Mouse (Mus musculus) v-Abl transformed pro-B cells (cell line): ENCODE data around the gene Apobec2.
"Not testable (repeated sequence)": the region's sequence is repeated elsewhere in the genome, so short reads cannot be mapped to it uniquely, and the experiment has no call there.

Experiments
- in situ Hi-C, 2 experiments: fragments of 400-800 bp; cut with MboI; formaldehyde crosslinking; loops; one replicate each; pipeline ENCODE4 v1.15.1; 2025; ENCODE audit not compliant: unreplicated experiment in 2 of 2

Gene Apobec2

DNA sequence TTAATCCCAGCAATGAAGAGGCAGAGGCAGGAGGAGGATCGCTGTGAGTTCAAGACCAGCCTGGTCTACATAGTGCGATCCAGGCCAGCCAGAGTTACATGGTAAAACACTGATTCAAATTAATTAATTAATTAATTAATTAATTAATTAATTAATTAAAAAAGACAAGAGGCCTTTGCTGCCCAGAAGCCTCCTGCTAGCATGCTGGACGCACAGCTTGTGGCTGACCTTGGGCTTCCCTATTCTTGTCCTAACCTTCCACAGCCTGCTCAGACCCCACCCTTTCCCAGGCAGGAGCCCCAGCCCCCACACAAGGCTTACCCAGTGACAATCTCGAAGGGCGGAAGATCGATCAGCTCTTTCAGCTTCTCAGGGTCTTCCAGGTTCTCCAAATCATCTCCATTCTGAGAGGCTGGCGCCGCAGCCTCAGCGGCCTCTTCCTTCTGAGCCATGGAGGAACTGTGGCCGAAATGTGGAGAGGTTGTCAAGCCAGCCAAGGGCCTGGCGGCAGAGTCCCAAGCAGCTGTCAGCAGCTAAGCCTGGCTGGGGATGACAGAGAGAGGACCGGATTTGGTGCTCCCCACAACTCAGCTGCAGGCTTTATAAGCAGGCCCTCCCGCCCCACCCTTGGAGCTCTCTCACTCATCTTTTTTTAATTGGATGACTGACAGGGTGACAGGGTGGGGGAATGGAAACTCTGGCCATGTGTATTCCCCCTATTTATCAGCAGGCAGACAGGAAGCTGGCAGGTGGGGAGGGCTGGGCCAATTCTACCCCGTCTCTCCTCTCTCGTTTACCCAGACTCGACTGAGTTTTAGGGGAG is at the start of gene Apobec2:
Apobec2 (minus strand) TSS at position 773 of the 823 bp plus-strand sequence.
- in situ Hi-C loops: no loop called here

- in situ Hi-C loops: loop anchor here in 1 of 2 experiments (25.0 kb wide), 1 partner anchor 1407 kb away; no protein-coding TSS in a partner anchor
These were observed 47.2 kb upstream of the Apobec2 start for GRCm38 (mm10) chr17:48479952-48480351.

DNA sequence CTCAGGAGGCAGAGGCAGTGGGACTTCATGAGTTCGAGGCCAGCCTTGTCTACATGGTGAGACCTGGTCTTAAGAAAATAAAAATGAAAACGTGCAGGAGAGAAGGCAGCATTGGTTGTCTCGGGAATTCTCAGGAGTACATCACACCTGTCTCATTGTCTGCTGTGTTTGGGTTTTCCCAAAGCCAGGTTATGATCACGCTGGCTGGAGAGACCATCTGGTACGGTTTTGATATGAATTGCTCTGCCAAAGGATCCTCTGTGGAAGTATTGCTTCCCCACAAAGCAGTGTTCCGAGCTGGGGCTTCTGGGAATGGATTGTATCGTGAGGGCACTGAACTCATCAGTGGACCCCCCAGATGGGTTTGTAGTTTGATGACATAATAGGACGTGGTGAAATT is 42.7 kb upstream of the Apobec2 start:
- in situ Hi-C loops: loop anchor here in 1 of 2 experiments (25.0 kb wide), 1 partner anchor 1412 kb away; no protein-coding TSS in a partner anchor

GRCm38 (mm10) chr17:48474282-48474681 is 41.6 kb upstream of the Apobec2 start:
- in situ Hi-C loops: not testable (repeated sequence)

DNA sequence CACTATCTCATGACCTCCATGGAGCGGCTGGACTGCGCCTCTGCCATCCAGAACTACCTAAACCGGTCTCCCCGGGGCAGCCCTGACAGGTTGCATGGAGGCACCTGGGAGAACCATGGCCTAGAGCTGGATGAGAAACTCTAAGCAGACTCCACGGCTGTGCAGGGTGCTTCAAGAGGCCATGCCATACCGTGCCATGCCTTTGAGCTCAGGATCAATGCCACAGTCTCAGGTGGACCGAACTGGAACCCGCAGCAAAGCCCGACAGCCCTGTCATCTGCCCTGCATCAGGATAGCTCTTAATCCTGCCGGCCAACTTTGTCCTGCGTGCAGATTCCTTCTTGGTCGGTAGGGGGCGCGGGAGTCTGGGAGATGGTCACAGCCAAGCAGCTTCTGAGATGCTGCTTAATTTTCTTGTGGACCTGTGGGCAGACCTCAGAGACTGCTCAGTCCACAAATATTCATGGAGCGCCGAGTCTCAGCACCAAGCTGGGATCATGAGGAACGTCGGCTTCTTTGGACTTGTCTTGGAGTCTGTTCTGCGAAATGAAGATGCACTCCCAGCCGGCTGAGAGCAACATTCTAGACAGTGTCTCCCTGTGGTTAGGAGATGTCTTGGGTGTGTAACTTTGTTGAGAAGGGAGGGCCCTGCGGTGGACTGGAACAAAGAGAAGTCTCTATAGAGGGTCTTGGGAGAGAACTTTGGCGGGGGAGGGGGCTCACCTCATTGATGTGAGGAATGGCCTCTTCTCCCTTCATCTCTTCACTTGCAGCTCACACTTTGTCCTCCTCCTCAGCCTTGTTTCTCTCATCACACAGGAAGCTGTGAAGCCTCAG is 34.9 kb upstream of the Apobec2 start:
- in situ Hi-C loops: loop anchor here (5.0 kb wide), 2 partner anchors 55 to 1430 kb away; partner anchors contain the start of gene Oard1 (in 1 of the 2)

DNA sequence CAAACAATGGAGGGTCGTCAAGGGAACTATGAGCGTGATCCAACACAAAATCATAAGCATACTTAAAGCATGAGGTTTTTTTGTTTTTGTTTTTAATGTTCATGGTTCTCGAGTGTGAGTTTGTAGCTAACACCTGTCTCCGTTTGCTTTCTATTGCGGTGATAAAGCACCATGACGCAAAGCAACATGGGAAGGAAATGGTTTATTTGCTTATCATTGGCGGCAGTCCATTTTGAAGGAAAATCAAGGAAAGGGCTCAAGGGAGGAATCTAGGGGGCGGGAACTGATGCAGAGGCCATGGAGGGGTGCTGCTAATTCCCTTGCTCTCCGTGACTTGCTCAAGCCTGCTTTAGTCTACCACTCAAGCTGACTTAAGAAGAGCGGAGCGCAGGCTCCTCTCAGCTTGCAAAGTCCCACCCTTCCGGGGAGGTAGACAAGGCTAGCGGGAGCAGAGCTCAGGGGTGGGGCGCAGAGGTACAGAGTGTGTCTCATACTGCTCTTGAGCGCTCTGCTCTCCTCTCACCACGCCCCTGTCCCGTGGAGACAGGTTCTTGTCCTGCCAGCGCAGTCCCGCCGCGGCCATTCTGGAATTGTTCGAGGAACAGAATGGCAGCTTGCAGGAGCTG is 34.2 kb upstream of the Apobec2 start:
- in situ Hi-C loops: loop anchor here (5.0 kb wide), 2 partner anchors 55 to 1430 kb away; partner anchors contain the start of gene Oard1 (in 1 of the 2)

GRCm38 (mm10) chr17:48463391-48463790 is 30.7 kb upstream of the Apobec2 start:
- in situ Hi-C loops: no loop called here

DNA sequence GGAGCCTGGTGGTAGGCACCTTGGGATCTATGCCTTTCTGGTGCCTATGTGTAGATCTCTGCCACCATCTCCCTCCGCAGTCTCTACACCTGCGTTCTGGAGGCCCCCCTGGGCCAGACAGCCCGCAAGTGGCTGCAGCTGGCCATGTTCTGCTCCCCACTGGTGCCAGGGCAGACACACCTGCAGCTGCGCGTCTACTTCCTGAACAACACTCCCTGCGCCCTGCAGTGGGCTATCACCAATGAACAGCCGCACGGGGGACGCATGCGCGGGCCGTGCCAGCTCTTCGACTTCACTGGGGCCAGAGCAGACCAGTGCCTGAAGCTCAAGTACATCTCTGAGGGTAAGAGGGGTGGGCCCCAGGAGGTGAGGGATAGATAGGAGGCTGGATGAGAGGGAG is 29.4 kb upstream of the Apobec2 start:
- in situ Hi-C loops: no loop called here

DNA sequence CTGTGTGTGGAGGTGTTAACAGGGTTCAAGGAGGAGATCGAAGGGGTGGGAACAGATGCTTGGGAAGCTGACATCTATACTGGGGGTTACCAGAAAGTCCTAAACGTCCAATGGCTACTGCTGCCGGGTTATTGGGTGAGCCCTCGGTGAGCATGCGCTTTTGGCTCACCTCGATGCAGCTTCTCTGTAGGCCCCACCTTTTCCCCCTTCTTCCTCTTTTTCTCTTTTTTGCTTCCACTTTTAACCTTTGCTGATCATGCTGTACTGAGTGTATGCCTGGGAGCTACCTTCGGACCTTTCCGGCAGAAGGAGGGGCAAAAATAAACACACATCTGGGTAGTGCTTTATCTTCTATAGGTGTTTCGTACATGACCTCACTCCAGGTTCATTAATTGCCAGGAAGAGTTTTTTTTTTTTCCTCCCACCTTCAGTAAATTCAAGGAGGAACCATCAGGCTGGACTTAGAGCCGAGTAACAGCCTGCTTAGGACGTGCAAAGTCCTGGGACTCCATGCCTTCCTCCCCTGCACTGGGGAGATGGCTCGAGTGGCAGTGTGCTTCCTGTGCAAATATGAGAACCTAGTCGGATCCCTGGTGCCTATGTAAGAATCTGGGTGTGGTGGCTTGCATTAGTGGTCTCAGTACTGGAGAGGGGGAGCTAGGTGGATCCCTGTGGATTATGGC is 25.4 kb upstream of the Apobec2 start:
- in situ Hi-C loops: no loop called here

GRCm38 (mm10) chr17:48455955-48456354 is 23.2 kb upstream of the Apobec2 start:
- in situ Hi-C loops: no loop called here

GRCm38 (mm10) chr17:48454688-48455087 is 22.0 kb upstream of the Apobec2 start, which contains the start of gene Unc5cl:
Gene Unc5cl, plus strand, starts transcription at chr17:48454901.
- in situ Hi-C loops: no loop called here

DNA sequence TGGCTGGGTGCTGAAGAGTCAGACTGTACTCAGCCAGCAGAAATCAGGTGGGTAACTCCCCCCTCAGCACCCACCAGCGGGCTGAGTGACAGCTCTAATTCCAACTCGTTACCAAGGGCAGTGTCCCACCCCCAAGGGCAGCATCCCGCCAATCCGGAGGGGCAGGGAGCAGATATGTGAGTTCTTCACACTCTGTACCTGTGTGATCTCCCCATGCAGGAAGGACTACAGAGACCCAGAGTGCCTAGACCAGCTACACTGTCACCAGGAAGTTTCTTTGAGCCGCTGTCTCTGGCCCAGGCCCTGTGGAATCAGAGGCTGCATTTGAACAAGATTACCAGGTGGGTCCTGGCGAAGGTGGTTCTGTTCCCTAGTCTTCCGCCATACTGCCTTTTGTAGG is 21.5 kb upstream of the Apobec2 start:
- in situ Hi-C loops: no loop called here

DNA sequence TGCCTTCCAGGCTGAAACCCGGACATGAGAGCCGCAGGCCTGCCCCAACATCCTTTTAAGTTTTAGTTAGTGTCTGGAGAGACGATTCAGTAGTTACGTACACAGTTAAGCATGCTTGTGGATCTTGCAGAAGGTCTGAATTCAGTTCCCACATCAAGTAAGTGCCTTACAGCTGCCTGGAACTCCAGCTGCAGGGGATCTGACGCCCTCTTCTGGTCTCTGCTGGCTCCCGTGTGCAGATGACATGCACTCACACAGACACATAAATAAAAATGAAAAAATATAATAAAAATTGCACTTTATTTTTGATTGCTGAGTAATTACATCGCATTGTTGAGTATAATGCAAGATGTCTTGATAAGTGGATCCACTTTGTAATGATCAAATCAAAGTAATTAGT is 20.8 kb upstream of the Apobec2 start:
- in situ Hi-C loops: no loop called here

- in situ Hi-C loops: no loop called here
These were observed 19.2 kb upstream of the Apobec2 start for GRCm38 (mm10) chr17:48451753-48452444.

DNA sequence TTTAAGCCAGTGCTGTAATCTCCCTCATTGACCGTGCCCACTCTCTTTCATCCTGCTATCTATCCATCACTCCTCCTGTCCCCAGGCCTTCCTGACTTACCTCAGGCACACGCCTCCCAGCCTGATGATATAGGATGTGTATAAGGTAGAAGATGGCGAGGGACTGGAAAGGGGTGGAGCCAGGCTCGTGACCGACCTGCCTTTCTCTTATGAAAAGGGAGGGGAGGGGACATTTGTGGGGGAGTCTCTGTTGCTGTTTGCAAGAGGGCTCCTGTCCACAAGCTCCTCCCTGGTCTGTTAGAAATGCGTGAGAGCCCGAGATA is 18.6 kb upstream of the Apobec2 start, which contains the start of gene Tspo2:
Tspo2 (minus strand) TSS at position 170 of the 323 bp plus-strand sequence.
- in situ Hi-C loops: no loop called here

GRCm38 (mm10) chr17:48450666-48451352 is 18.1 kb upstream of the Apobec2 start:
- in situ Hi-C loops: no loop called here

DNA sequence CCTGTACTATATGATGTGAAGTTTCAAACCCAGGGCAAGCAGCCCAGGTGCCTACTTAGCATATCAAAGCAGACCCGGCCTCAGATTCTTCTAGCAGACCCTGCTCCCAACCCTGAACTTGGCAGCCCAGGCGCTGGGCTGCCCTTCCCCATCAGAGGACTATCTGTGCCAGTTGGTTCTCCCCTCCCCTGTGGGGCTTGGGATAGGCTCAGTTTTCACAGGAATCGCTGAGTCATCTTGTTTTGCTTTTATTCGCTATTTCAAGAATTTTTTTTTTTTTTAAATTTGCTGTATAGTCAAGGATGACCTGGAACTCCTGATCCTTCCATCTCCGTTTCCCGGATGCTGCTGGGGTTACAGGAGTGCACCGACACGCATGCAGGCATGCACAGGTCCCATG is 14.9 kb upstream of the Apobec2 start:
- in situ Hi-C loops: no loop called here

GRCm38 (mm10) chr17:48443542-48444145 is 10.9 kb upstream of the Apobec2 start:
- in situ Hi-C loops: no loop called here
